Mouse (Mus musculus) right cerebral cortex, postnatal 36 days (tissue): ENCODE results near the gene Mdh1b.
A peak's percentile ranks its signal among the peaks of the same experiment; 100 is the strongest.

Experiments used
- DNase-seq, 2 experiments: peaks; one replicate each; pipeline ENCODE4 v3.0.0; 2022; ENCODE audit warnings: low spot score in 2 of 2, mixed read lengths in 1 of 2

The Mdh1b gene

DNA sequence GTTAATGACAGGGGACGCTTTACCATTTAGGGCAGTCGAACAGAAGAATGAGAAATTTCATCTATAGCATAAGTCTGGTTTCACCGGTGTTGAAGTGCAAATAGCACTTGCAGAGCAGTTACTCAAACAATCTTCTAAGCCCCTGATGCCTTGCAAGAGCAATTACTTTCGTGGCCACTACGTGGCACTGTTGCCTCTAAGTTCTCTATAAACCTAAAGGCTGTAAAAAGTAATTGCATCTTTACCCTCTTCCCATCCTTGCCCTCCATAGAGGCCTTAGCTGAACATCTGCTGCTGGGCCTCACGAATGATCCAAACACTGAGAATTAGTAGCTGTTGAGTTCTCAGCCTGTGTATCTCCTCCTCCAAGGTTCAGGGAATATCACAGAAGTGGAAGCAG lies 72.1 kb downstream of the Mdh1b start:
- DNase-seq: peak; percentile 26 to 32
